Mouse (Mus musculus) thymus, postnatal 25 days (tissue): Measurements from ENCODE around the gene Rabgap1.
"Not testable (repeated sequence)": the region's sequence is repeated elsewhere in the genome, so short reads cannot be mapped to it uniquely, and the experiment has no call there.

Experiments used
- DNase-seq: peaks from one replicate; pipeline ENCODE4 v3.0.0; 2022

Gene Rabgap1

DNA sequence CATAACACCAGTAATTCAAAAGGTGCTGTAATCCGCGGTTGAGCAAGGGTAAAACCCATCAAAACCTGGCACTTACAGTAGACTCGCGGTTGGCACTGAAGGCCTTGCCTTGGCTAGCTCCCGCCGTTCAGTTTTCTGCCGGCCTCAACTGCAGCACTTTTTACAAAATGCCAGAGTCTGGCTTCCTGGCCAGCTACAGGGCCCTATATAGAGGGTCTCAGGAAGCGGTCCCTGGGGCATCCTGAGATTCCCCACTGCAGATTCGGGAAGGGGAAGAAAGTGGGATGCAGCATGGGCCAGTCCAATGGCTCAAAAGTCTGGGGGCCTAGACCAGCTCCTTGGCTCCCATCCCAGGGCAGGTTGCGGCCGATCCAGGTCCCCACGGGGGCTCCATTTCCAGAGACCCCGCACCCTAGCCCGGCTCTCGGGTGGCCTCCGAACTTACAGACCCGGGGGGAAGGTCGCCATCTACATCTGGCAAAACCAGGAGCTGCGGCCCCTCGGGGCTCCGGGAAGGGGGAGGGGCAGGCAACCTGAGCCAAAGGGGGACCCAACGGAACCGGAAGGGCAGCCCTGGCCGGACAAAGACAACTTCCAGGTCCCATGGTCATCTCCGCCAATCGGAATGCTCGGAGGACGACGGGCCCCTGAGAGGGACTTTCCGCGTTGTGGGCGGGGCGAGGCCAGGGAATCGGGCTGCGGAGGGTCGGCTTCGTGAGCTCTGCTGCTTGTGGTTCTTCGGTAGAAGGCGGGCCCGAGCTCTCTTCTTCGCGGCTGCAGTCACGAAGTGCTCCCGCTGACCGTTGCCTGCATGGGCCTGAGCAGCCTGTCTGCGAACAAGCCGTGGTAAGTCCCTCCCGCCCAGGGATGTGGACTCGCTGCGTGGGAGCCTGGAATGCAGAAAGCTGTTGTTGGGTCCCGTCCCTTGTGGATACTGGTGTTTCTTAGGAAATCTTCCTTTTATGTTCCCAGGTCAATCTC lies at the start of gene Rabgap1, which contains the start of the genes Zbtb26 and Zbtb6:
TSS of gene Rabgap1 (plus strand) at position 669 of the 981 bp plus-strand sequence.
TSS of gene Zbtb26 (minus strand) at position 525 of the 981 bp plus-strand sequence.
TSS of gene Zbtb6 (minus strand) at position 561 of the 981 bp plus-strand sequence.
- peak; percentile 91 for DNase-seq

DNA sequence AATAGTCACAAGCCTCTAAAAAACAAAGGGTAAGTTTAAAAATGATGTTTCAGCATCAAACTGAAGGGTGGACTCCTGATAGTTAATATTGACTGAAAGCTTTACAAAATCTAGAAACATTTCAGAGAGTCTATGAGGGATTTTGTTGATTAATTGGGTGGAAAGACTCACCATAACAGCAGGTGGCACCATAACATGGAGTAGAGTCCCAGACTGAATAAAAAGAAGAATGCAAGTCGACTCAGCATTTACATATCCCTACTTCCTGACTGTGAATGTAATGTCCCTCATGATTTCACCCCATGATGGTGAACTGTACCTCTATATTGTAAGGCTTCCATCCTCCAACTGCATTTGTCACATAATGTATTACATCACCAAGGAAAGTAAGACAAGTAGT lies 47.5 kb upstream of the Rabgap1 start:
- no peak for DNase-seq

DNA sequence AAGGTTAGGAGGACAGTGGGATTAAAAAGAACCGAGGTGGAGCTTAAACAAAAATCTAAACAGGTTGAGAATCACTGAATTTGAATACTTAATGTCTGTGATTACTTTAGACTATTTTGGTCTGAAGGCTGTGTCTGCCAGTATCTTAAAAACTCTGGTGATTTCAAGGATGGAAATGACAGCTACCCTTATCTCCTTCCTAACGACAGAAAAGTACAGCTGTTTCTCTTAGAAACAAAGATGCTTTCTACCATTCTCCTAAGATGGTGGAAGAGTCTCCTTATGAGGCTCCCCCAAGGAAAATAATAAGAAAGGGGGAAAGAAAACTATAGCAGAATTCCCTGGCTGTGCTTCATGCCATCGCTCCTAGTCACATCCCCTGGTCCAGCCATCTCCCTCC lies 21.2 kb upstream of the Rabgap1 start:
- no peak for DNase-seq

DNA sequence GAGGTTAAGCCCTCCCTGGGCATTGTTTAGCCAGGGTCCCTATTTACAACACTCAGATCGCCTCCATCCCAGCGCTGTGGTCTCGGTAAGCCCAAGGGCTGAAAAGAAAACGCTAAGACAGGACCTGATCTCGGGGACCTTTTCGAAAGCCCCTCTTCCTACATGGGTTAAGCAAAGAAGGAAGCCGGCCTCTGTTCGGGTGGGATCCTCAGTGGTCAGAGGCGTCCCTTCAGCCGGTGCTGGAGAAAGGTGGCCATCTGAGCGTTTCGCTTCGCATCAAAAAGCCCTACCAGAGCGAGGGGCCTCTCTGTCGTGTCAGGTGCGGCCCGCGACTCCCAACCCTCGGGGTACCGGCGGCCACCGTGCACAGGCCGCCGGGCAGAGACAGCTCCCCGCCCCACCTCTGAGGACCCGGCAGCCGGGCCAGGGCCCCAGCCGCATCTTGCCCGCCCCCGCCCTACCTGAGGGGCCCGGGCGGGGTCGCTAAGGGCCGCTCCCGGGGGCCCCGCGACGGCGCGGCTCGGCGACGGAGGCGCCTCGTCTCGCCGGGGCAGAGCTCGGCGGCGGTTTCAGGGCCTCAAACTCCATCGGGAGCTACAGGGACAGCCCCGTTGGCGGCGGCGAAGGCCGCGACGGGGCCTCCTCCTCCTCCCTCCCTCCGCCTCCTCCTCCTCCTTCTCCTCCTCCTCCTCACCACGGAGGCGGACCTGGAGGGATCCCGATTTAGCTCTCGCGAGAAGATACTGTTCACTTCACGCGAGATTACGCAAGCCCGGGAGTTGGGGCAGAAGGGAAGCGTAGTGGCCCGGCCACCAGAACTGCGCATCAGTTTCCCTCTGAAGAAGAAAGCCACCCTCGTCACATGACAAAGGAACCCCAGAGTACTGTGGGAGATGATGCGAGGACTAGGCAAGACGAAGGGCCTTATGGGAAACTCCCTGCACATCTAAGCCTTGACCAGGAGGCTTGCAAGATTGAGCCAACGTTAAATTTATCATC lies 20.5 kb upstream of the Rabgap1 start, which contains the start of gene Rc3h2:
TSS of gene Rc3h2 (minus strand) at position 598 of the 999 bp plus-strand sequence.
- peak; percentile 94 for DNase-seq

DNA sequence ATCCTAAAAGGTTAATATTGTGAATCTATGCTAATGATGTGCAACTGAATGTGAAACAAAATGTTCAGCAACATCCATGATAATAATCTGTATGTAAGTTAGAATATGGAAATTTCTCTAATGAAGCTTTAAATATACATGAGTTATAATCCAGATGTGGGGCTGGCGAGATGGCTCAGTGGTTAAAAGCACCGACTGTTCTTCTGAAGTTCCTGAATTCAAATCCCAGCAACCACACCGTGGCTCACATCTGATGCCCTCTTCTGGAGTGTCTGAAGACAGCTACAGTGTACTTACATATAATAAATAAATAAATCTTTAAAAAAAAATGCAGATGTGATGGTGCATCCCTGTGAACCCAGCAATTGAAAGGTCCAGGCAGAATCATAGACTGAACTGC lies 19.4 kb upstream of the Rabgap1 start:
- DNase-seq: no peak

DNA sequence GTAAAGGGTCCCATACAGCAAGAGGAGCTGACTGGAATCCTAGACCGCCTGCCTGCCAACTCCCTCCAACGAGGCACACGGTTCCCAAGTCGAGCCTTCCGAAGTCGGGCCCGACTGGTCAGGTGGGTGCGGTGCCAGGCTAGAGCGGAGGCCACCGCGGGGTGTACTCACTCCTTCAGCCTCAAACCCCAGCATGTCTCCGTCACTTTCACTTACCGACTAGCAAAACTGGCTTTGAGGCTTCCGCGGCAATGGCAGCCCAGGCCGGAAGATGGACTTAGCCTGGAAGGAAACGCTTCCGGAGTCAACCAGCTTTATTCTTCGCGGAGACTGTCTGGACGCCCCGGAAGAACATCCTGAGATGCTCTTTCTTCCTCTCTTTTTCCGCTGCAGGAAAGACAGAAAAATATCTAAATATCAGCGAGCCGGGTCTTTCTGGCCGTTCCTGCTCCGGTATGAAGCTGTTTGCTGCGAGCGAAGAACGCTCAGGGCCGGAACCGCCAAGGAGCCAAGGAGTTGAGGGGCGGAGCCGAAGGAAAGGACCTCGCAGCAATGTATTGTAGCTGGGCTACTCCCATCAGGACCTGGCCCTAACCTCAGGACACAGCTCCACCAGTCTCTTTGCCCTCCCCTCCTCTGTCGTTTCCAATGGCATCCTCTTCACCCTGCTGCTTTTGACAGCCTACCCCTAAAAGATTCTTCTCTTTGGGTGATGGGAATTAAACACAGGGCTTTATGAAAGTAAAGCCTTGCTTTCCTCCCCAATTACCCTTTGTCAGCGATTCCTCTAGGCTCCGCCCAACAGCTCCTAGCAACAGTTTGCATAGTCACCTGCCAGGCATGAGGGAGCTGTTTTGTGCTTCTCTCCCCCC lies 12.2 kb upstream of the Rabgap1 start:
- DNase-seq: peak; percentile 81

DNA sequence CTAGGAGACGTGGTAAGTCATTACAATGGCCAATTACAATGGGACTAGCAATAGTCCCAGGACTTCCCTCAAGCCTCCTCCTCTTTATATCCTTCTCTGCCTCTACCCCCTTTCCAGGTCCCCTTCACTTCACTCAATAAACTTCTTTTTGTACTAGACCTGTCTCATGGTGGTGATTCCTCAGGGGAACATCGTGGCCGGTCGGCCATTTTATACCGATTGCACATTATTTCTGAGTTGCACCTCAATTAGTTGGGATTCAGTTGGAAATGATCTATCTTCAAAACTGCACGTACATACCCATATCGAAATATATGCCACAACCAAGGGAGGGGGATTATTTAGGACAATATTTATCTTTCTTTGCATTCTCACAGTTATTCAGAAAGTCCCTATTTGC lies 11.5 kb upstream of the Rabgap1 start:
- no peak for DNase-seq

DNA sequence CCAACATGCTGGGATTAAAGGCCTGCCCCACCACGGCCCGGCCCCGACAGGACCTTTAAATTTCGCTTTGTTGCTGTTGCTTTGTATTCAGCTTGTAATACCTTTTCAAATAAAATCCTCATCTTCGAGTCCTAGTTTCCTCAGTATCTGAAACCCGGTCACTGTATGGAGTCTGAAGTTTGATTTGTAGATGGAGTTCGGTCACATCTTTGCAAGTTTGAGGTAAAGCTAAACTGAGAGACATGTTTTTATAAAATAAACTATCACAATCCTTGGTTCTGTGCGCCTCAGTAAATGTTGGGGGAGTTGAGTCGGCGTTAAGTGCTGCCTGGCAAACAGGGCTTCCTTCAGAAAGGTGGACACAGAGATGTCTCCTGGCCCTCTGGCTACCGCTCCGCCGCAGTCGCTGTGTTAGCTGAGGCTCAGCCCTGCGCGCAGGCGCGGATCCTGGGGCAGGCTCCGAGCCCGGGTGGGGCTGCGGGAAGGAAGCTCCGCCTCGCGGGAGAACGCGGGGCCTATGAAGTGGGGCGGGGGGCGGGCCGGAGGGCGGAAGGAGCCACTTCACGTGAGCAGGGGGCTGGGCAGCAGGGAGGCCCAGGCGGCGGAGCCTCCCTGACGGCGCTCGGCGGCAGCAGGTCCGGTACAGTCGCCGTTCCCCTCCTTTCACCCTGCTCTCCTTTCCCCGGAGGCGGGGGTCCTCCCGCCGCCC lies 8.7 kb downstream of the Rabgap1 start:
- DNase-seq: peak; percentile 93

DNA sequence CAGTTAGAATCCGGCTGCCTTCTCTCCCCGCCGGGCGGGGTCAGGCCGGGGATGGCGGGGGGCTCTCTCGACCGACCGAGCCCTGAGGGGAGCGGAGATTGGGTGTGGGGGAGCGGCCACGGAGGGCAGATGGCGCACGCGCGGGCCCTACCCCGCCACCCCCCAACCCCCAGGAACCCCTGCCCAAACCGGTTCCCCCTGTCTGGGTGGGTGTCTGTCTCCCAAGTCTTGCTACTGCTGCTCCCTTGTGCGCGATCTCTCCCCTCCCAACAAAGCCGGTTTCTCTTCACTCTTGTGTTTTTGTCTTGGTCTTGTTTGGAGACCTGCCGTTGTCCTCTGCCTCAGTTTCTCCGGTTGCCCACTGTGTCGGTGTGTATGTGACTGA lies 9.3 kb downstream of the Rabgap1 start:
- no peak for DNase-seq

DNA sequence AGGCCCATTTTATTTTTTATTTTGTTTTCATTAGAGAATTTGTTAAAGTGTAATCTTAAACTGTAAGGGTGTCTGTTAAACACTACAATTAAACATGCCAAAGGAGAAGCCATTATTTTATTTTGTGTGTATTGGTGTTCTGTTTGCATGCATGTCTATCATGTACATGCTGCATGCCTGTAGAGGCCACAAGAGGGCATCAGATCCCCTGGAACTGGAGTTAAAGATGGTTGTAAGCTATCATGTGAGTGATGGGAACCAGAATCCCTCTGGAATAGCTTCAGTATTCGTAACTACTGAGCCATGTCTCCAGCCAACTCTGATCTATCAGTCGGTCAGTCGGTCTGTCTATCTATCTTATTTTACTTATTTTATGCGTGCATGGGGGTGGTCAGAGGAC lies 17.6 kb downstream of the Rabgap1 start:
- DNase-seq: no peak

DNA sequence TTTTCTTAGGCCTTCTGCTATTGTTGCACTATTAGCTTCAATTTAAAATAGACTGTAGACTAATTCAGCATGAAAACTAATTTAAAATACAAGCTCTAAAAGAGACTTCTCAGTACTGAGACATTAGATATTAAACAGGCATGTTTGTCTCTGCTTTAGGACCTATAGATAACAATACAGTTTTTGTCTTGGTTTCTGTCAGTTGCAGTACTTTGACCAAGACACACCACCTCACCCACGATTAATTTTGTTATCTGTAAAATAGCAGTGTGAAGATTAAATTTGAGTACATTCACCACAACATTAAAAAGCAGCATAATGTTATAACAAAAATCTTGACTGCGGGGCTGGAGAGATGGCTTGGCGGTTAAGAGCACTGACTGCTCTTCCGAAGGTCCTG lies 23.2 kb downstream of the Rabgap1 start:
- no peak for DNase-seq

DNA sequence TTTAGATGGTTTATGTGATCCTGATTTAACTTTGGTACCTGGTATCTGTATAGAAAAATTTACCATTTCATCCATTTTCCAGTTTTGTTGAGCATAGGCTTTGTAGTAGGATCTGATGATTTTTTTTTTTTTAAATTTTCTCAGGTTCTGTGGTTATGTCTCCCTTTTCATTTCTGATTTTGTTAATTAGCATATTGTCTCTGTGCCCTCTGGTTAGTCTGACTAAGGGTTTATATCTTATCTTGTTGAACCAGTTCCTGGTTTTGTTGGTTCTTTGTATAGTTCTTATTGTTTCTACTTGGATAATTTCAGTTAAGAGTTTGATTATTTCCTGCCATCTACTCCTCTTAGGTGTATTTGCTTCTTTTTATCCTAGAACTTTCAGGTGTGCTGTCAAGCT lies 36.5 kb downstream of the Rabgap1 start:
- DNase-seq: no peak

DNA sequence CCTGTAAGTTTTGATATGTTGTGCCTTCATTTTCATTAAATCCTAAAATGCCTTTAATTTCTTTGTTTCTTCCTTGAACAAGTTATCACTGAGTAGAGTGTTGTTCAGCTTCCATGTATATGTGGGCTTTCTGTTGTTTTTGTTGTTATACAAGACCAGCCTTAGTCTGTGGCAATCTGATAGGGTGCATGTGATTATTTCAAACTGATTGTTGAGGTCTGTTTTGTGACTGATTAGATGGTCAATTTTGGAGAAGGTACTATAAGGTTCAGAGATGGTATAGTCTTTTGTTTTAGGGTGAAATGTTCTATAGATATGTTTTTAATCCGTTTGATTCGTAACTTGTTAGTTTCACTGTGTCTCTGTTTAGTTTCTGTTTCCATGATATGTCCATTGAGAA lies 37.0 kb downstream of the Rabgap1 start:
- no peak for DNase-seq

DNA sequence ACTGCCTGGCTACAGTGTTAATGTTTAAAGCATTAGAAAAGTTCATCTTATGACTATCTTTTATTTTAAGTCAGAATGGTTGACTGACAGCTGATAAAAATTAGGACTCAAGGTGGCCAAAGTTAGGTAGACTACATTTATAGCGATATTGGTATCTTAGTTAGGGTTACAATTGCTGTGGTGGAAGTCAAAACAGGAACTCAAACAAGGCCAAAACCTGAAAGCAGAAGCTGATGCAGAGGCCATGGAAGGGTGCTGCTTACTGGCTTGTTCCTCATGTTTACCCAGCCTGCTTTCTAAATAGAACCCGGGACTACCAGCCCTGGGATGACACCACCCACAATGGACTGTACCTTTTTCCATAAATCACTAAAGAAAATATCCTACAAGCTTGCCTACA lies 41.1 kb downstream of the Rabgap1 start:
- DNase-seq: no peak

DNA sequence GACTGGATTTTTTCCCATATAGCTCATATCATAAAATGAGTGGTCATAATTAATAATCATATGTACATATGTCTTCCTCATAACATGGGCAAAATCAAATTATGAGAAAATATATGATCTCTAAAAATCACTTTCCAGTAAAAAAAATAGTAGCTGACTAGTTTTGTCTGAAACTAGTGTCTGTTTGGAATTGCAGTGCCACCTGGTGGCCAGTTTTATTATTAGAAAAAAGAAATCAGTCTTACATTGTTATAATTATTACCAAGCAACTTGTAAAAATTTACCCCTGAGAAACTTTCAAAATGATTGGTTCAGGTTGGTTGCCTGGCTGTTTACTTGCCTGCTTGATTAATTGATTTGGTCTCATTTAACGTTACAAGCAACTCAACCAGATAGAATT lies 42.3 kb downstream of the Rabgap1 start:
- peak; percentile 13 for DNase-seq

DNA sequence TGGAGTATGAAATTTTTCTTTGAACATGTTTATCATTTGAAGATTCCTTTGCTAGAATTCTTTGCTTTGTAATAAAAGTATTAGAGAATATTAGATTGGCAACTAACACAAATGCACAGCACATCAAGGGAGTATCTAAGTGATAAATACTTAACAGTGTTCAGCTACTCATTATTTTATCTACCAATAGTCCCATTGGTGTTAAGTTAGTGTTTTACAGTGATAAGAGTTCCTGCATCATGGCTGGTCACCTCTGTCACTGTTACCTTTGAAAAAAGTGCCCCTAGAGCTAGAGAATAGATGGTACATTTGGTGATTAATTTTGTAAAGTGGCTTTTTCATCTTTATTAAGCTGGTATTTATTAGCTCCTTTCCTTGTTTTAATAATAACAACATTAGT lies 43.3 kb downstream of the Rabgap1 start:
- no peak for DNase-seq

DNA sequence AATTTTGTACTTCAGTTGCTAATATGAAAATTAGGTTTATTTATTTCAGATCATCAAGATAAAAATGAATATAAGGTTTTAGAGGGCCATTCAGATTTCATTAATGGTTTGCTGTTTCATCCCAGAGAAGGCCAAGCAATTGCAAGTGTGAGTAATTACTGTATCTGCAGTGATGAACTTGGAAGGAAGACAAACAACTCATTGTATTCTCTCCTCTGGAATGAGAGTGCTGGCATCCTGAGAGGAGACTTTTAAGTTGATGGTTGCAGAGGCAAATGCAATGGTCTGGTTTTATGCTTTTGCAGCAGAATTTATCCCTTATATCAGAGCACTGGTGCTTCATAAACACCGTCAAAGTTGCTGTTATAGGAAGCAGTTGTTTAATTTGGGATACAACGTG lies 45.9 kb downstream of the Rabgap1 start:
- no peak for DNase-seq

DNA sequence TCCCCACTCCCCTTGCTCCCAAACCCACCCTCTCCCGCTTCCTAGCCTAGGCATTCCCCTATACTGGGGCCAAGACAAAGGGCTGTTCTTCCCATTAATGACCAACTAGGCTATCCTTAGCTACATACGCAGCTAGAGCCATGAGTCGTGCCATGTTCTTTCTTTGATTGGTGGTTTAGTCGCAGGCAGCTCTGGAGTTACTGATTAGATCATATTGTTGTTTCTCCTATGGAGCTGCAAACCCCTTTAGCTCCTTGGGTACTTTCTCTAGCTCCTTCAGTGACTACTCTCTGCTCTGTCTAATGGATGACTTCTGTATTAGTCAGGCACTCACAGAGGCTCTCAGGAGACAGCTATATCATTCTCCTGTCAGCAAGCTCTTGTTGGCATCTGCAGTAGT lies 54.2 kb downstream of the Rabgap1 start:
- no peak for DNase-seq

DNA sequence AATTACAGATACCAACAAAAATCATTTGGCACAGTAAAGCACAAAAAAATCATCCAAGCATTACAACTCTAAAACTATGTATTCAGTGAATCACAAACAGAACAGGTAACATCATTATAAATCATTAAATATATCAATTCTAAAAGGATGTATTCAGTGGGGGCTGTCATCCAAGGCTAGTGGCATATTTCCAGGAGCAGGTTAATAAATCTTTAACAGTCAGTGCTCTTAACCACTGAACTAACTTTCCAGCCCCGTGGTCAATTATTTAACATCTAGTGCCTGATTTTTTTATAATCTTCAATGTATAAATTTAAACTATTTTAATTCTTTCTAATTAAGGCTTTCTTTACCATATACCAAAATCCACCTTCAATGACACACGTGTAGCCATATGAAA lies 62.8 kb downstream of the Rabgap1 start:
- DNase-seq: not testable (repeated sequence)

DNA sequence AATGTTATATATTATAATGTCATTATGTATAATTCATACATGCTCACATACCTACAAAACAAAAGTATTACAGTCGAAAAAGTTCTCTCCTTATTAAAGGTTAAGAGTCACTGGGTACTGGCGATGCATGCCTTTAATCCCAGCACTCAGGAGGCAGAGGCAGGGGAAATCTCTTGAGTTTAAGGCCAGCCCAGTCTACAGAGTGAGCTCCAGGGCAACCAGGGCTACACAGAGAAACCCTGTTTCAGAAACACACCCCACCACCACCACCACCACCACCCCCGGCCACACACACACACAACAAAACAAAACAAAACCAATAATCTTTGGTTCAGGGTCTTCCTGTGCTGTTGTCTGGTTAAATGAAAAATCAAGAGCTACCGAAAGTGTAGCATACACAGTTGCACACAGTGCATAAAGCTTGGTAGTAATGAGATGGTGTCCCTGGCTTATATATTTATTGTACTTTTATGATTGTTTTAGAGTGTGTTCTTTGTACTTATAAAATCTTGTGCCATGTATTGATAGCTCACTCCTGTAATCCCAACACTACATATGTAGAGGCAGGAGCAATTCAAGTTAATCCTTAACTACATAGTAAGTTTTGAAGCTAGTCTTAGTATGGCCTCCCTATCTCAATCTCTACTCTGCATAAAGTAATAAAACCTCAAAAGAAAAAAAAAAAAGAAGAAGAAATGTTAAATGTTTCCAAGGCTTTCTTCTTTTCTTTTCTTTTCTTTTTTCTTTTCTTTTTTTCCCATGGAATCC lies 68.2 kb downstream of the Rabgap1 start:
- no peak for DNase-seq
